Mouse (Mus musculus) thymus, adult 2 months (tissue): ENCODE results near the gene Dgkk.

ENCODE experiments used
- CTCF ChIP-seq: fragments of 200-500 bp; IDR thresholded peaks from 2 replicates; pipeline ENCODE4 v1.5.1; 2012; ENCODE audit warnings: mild to moderate bottlenecking, control low read depth, low read length, moderate library complexity, borderline replicate concordance; ENCODE audit not compliant: control insufficient read depth, poor library complexity, insufficient read depth; ENCODE audit errors: extremely low read depth
- POLR2A ChIP-seq: fragments of 200-500 bp; IDR thresholded peaks from 2 replicates; pipeline ENCODE4 v1.6.1; 2012; ENCODE audit warnings: mild to moderate bottlenecking, low read length, control low read depth, moderate library complexity; ENCODE audit not compliant: control insufficient read depth, poor library complexity, insufficient read depth; ENCODE audit errors: extremely low read depth

DNA sequence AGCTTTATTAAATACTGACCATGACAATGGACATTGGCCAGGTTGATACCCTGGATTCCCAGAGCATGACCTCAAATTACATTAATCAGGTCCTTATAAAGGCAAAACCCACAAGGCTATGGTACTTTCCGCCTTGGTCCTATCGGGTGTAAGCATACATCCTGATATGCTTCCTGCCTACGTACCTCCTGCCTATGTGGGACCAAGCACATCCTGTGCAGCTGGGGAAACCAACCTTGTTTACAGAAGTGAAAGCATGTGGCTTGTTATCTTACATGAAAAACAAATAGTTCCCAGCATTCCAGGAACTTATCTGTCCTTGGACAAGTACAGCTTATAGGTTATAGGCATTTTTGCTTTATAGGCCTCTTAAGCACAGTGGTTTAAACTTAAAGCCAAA, 189.5 kb downstream of the Dgkk start:
- TF ChIP-seq CTCF (no peak), POLR2A (no peak)
